Mouse (Mus musculus) heart, postnatal 10 days (tissue): ENCODE data around the gene Zic4. TPM values are rescaled to one million over a fixed set of nuclear protein-coding genes. Genes with fewer than 3 reads are reported as not detected.

Experiments used
- DNase-seq, 2 experiments: peaks; one replicate each; pipeline ENCODE4 v3.0.0; 2021
- intact Hi-C: fragments of 180-260 bp; cut with DNase I; formaldehyde crosslinking; loops from one replicate; pipeline ENCODE4 v1.15.1; 2025
- total RNA-seq, 2 experiments: library from RNA; stranded (reverse); gene quantifications; 2 replicates each; pipeline ENCODE4 v1.2.3; 2021

Gene Zic4
- total RNA-seq: not detected

DNA sequence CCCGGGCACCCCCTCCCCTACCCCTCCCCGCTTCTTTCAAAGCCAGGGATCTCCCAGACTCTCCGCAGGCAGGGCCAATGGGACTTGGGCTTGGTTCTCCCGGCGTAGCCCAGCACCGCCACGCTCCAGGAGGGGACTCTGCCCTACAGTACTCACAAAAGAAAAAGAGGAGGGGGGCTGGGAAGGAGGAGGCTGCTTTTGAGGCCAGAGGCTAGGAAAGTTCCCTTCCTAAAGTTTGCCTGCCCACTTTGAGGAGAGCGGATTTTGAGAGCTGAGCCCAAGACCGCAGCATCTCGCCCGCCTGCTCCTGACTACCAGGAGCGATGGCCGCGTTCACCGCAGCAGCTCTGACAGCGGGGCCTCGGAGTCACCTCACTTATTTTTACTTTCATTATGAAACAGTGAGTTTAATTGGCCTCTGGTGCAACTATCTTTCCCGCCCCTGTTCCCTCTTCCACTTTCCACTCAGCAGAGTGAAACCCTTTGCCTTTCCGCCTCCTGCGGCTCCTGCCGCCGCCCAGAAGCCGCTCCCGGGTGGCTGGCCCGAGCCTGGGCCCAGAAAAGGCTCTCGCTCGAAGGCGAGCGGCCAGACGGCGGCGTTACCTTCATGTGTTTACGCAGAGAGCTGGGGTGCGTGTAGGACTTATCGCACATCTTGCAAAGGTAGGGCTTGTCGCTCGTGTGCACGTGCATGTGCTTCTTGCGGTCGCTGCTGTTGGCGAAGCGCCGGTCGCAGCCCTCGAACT, at the start of gene Zic4:
Gene Zic4 (plus strand): TSS at position 558 of the 746 bp plus-strand sequence.
- intact Hi-C loops: no loop called here
- peak in 1 of 2 experiments; percentile 50 for DNase-seq

DNA sequence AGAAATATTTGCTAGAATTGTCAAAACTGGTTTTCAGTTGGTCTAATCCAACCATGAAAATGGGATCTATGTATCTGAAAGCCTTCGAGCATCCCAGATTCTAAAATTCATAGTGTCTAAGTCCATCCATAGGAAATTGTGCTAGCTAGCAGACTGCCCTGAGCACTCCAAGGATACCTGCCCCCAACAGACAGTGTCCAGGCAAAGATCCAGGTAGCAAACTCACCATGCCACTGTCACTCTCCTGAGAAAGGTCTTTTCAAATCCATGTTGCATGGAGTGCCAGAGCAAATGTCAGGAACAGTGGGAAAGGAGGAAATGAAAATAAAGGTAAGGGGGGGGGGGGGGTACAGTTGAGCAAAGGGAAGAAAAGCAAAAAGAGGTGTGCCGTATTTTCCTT, 14.6 kb upstream of the Zic4 start:
- DNase-seq: no peak
- intact Hi-C loops: no loop called here

- intact Hi-C loops: no loop called here
- no peak for DNase-seq
Measured at GRCm38 (mm10) chr9:91348746-91349145, 13.5 kb upstream of the Zic4 start.

DNA sequence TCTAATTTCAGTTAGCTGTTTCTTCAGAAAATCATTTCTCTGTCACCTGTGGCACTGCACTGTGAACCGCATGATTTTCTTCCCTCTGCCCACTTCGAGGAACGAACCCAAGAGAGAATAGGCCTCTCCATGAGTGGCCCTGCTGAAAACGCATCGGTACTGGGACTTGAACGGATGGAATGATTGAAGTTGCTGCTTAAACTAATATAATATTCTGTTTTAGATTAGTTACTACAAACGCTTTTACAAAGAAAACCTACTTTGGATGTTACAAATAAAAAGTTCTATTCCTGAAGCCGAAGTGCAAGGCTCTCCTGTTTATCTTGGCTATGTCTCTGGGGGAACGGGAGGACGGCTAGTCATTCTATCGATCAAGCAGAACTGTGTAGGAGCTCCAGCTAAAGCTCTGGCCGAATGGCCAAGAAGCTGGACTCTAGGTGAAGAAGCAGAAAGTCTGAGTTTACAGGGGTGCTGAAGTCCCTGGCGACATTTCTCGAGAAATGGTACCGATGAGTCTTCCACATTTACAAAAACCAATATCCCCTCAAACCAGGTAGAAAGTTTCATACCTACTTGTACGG, 11.9 kb upstream of the Zic4 start:
- intact Hi-C loops: no loop called here

DNA sequence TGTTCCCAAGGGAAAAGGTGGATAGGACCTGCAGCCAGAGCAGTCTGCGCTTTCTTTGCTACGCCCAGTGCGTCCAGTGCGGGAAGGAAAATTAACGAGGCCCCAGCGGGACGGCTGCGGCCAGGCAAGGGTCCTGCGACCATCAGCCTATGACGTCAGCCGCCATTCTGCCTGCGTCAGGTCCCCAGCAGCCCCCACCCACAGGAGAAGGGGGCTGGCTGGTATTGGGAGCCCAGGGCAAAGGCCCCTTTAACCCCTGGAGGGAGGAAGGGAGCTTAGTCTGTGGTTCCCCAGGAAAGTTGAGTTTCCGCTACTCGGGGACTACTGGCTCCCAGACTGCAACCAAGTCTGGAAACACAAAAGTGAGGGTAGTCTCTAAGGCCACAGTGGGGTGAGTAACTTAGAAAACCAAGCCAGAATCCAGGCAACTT, 11.3 kb upstream of the Zic4 start:
- no peak for DNase-seq
- intact Hi-C loops: no loop called here

More for the DNA sequence above, 11.9 kb upstream of the Zic4 start:
- no peak for DNase-seq

DNA sequence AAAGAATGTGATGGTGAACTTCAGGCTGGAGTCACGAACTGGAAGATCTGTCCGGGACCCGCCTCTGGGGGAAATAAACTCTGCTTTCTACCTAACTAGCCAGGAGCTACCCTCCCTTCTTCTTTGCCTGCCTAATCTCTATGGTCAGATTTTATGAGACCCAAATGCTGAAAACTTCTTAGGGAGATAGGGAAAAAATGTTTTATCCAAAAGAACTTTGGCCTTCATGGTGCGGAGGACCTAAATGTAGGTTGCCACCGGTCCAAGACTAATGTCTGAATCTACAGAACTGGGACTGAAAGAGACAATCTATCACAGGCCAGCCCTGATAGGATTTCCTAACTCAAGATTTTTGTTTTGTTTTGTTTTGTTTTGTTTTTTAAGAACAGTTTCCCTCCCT, 10.9 kb upstream of the Zic4 start:
- no peak for DNase-seq

DNA sequence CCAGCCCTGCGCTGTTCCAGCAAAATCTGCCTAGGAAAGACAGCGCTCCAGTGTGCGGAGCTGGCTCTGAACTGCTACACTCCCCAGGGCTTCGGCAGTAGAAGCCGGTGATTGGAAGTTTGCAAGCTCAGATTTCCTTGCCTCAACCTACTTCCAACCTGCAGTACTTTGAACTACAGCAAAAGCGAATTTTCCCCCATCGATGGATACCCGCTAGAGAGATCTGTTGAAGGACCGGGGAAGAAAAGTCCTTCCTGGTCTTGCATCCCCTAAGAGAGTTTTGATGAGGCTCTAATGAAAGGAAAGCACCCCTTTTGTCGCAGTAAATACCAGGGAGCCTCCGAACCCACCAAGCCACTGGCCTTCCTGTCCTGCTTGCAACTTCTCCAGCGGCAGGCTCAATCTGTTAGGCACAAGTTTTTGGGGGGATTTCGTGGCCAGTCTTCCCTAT, 10.2 kb upstream of the Zic4 start:
- intact Hi-C loops: no loop called here
- DNase-seq: no peak

More for the DNA sequence above, 10.9 kb upstream of the Zic4 start:
- intact Hi-C loops: no loop called here

DNA sequence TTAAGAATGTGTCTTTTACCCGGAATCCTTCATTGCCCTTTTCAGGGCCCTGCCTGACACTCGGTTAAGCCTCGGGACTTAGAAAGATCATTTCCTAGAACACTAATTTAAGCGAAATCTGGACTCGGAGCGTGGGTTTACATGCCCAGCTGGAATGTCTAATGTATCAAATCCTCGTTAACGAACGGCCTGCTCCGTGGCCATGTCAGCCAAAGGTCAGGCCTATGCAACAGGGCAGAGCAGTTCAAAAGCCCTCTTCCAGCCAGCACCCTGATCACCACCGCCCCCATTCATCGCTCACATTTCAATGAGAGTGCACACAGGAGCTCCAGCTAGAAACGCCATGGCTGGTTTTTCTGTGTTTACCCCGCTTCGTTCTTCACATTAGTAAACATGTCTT, 9.4 kb upstream of the Zic4 start:
- intact Hi-C loops: no loop called here
- no peak for DNase-seq

GRCm38 (mm10) chr9:91353551-91354433, 8.4 kb upstream of the Zic4 start:
- intact Hi-C loops: no loop called here
- DNase-seq: no peak

- DNase-seq: no peak
- intact Hi-C loops: no loop called here
Measured at GRCm38 (mm10) chr9:91354434-91355269, 7.6 kb upstream of the Zic4 start.

- DNase-seq: no peak
- intact Hi-C loops: no loop called here
Measured at GRCm38 (mm10) chr9:91355270-91355589, 7.0 kb upstream of the Zic4 start.

GRCm38 (mm10) chr9:91355629-91356352, 6.4 kb upstream of the Zic4 start:
- intact Hi-C loops: no loop called here
- no peak for DNase-seq

DNA sequence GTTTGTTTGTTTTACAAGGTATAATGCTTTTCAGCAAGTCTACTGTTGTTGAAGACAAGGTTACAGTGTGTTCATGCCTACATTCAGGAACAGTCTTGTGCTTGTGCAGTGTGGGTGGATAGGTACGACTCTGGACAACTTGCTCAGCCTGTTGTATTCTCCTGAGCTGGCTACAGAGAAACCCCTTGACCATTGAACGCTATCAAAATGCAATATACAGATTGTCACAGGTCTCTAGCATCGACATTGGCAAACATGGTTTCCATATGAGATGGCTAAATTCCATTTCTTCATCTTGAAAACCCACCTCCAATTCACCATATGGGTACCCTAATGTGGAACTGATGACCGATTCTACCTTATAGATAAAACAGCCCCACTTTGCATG, 5.9 kb upstream of the Zic4 start:
- intact Hi-C loops: no loop called here
- no peak for DNase-seq

- DNase-seq: no peak
- intact Hi-C loops: no loop called here
Measured at GRCm38 (mm10) chr9:91357321-91357720, 4.9 kb upstream of the Zic4 start.

GRCm38 (mm10) chr9:91358851-91359687, 3.1 kb upstream of the Zic4 start:
- intact Hi-C loops: no loop called here
- no peak for DNase-seq

DNA sequence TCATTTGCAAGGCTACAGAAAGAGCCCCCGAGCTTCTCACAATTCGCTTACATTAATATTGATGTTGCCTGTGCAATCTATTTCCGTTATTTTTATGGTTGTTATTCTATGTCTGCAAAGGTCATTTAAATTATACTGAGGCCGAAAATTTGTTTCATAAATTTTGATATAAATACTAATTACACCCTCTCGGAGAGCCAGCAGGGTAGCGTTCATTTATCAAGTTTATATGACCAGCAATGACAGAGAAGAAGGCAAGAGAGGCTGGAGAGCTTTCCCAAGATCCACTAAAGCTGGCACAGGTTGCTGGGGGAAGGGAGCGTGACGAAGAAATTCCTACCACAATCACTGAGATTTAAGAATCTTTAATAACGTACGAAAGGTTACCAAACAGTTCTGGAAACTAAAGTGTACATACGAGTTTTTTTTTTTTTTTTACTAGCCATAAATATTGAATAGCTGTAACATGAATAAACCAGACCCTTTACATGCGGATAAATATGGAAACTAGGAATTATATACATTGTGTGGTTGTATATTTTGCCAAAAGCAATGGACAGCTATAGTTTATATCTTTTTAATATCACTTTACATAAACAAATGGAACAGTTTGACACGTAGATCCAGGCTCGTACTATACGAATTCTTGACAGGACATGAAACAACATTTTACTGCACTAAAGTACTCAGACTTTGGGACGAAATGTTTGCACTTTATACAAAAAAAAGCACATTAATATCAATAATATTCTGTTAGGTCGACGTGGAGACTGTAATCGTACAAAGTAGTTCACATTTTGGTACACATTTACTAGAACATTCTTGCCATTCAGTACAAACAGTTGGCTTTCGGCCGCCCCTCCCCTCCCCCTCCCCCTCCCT, 1.8 kb upstream of the Zic4 start:
- intact Hi-C loops: no loop called here

GRCm38 (mm10) chr9:91361033-91361855, 969 bp upstream of the Zic4 start:
- intact Hi-C loops: no loop called here
- DNase-seq: no peak

More for the DNA sequence above, 1.8 kb upstream of the Zic4 start:
- no peak for DNase-seq
